Mouse (Mus musculus): ENCODE data around the gene Kctd5. TPM values are rescaled to one million over a fixed set of nuclear protein-coding genes. Genes with fewer than 3 reads are reported as not detected.

The Kctd5 gene
- polyA plus RNA-seq, 1 experiment = 5.6 TPM

GRCm38 (mm10) chr17:23997901-23998300, 75.4 kb downstream of the Kctd5 start, which contains the start of gene Prss22:
Gene Prss22 (minus strand): TSS chr17:23998100.
- Histone ChIP-seq H3K27me3 (replicated peaks) (peaks cover 42% of the 10 kb centered on the region), H3K36me3 (replicated peaks; ENCODE audit: low read length) (no peaks in the 10 kb centered on the region), H3K9me3 (no peaks in the 10 kb centered on the region), H3K4me3 (replicated peaks) (peak within 1 kb of the TSS; percentile 76), H3K4me1 (peaks cover 47% of the 10 kb centered on the region)
- TF ChIP-seq GATA1 (IDR thresholded peaks at IDR 0.05; ENCODE audit: borderline replicate concordance, low read length) (no peak), FLI1 (IDR thresholded peaks at IDR 0.05; ENCODE audit: low read length) (no peak)

Other genes with a start within 250 kb of the Kctd5 start
- 484 and 719 TPM in 2 replicates for gene Elob, start 244.3 kb downstream of the Kctd5 start, polyA plus RNA-seq (2012; ENCODE audit: insufficient read depth, low replicate concordance)
- not detected in 2 replicates for gene Prss33, start 237.4 kb downstream of the Kctd5 start, polyA plus RNA-seq (2012; ENCODE audit: insufficient read depth, low replicate concordance)
- not detected in 2 replicates for gene Prss32, start 229.6 kb downstream of the Kctd5 start, polyA plus RNA-seq (2012; ENCODE audit: insufficient read depth, low replicate concordance)
- gene Prss41, start 229.3 kb downstream of the Kctd5 start, polyA plus RNA-seq (2012; ENCODE audit: insufficient read depth, low replicate concordance) = 0.28 TPM in 1 of 2 replicates, not detected in the other
- gene Prss21, start 205.4 kb downstream of the Kctd5 start, polyA plus RNA-seq (2012; ENCODE audit: insufficient read depth, low replicate concordance) = not detected in 2 replicates
- not detected in 2 replicates for gene Dcpp1, start 192.6 kb downstream of the Kctd5 start, polyA plus RNA-seq (2012; ENCODE audit: insufficient read depth, low replicate concordance)
- gene Dcpp2, start 192.6 kb downstream of the Kctd5 start, polyA plus RNA-seq (2012; ENCODE audit: insufficient read depth, low replicate concordance) = not detected in 2 replicates
- not detected in 2 replicates for gene Dcpp3, start 156.0 kb downstream of the Kctd5 start, polyA plus RNA-seq (2012; ENCODE audit: insufficient read depth, low replicate concordance)
- not detected in 2 replicates for gene Sbp, start 131.8 kb downstream of the Kctd5 start, polyA plus RNA-seq (2012; ENCODE audit: insufficient read depth, low replicate concordance)
- gene Sbpl, start 118.2 kb downstream of the Kctd5 start, polyA plus RNA-seq (2012; ENCODE audit: insufficient read depth, low replicate concordance) = not detected in 2 replicates
- gene Prss30, start 92.9 kb downstream of the Kctd5 start, polyA plus RNA-seq (2012; ENCODE audit: insufficient read depth, low replicate concordance) = 0.09 TPM in 1 of 2 replicates, not detected in the other
- gene Prss22, start 75.4 kb downstream of the Kctd5 start, polyA plus RNA-seq (2012; ENCODE audit: insufficient read depth, low replicate concordance) = 2.3 and 9.3 TPM in 2 replicates
- gene Prss27, start 35.3 kb downstream of the Kctd5 start, polyA plus RNA-seq (2012; ENCODE audit: insufficient read depth, low replicate concordance) = not detected in 2 replicates
- 11.7 and 45.6 TPM in 2 replicates for gene Pdpk1, start 77.4 kb upstream of the Kctd5 start, polyA plus RNA-seq (2012; ENCODE audit: insufficient read depth, low replicate concordance)
- gene Amdhd2, start 90.3 kb upstream of the Kctd5 start, polyA plus RNA-seq (2012; ENCODE audit: insufficient read depth, low replicate concordance) = 68.6 and 109 TPM in 2 replicates
- 252 and 695 TPM in 2 replicates for gene Atp6v0c, start 96.2 kb upstream of the Kctd5 start, polyA plus RNA-seq (2012; ENCODE audit: insufficient read depth, low replicate concordance)
- gene Tbc1d24, start 132.1 kb upstream of the Kctd5 start, polyA plus RNA-seq (2012; ENCODE audit: insufficient read depth, low replicate concordance) = 1.1 TPM in 1 of 2 replicates, not detected in the other
- 0.25 TPM in 1 of 2 replicates, not detected in the other for gene Ntn3, start 136.0 kb upstream of the Kctd5 start, polyA plus RNA-seq (2012; ENCODE audit: insufficient read depth, low replicate concordance)
- gene Tedc2, start 147.4 kb upstream of the Kctd5 start, polyA plus RNA-seq (2012; ENCODE audit: insufficient read depth, low replicate concordance) = 7.4 and 13.2 TPM in 2 replicates
- gene Ccnf, start 178.0 kb upstream of the Kctd5 start, polyA plus RNA-seq (2012; ENCODE audit: insufficient read depth, low replicate concordance) = 14.9 and 32.9 TPM in 2 replicates